Mouse (Mus musculus): ENCODE results near the gene Cavin1. TPM values are rescaled to one million over a fixed set of nuclear protein-coding genes. Genes with fewer than 3 reads are reported as not detected.
A peak's percentile ranks its signal among the peaks of the same experiment; 100 is the strongest.
"Not testable (repeated sequence)": the region's sequence is repeated elsewhere in the genome, so short reads cannot be mapped to it uniquely, and the experiment has no call there.

Gene Cavin1
- total and polyA plus RNA-seq, 3 experiments: 3.4 to 9.0 TPM; not detected in 1

DNA sequence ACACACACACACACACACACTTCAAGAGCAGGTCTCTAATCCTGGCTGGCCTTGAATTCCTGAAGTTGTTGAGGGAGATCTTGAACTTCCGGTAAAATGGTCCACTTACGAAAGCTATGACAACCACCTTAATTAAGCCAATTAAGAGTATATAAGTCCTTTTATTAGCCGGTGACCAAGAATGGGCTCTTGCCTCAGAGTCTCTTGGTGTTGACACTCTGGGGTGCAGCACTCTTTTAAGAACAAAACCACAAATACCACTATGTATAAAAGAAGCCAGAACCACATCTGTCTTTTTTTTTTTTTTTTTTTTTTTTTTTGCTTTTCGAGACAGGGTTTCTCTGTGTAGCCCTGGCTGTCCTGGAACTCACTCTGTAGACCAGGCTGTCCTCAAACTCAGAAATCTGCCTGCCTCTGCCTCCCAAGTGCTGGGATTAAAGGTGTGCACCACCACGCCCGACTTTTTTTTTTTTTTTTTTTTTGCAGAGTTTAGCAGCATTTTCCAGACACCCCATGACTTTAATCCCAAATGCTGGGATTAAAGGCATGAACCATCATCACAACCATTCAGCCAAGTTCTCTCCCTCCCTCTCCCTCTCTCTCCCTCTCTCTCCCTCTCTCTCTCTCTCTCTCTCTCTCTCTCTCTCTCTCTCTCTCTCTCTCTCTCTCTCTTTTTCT is 31.3 kb upstream of the Cavin1 start:
- not testable (repeated sequence) for H3K27ac ChIP-seq (ENCODE audit: control insufficient read depth, low read depth, low read length); H3K9ac ChIP-seq (ENCODE audit: control insufficient read depth, low read depth, low read length, poor library complexity, severe bottlenecking); H3K4me1 ChIP-seq (ENCODE audit: control insufficient read depth in 1 of 2, insufficient read depth in 2 of 2, low read length in 2 of 2); H3K9me3 ChIP-seq (replicated peaks; ENCODE audit: insufficient read depth, low read length); H3K4me3 ChIP-seq (ENCODE audit: control insufficient read depth in 1 of 2, insufficient read depth in 1 of 2, low read depth in 2 of 2, low read length in 2 of 2); H3K79me2 ChIP-seq (ENCODE audit: control insufficient read depth, insufficient read depth, low read length, poor library complexity); H3K36me3 ChIP-seq (ENCODE audit: control insufficient read depth in 1 of 2, insufficient read depth in 2 of 2, low read length in 2 of 2); H3K27me3 ChIP-seq (ENCODE audit: control insufficient read depth in 1 of 2, insufficient read depth in 2 of 2, low read length in 2 of 2)
- peak; percentile 84 for TF ChIP-seq ZNF384 (IDR thresholded peaks at IDR 0.05; ENCODE audit: low read depth, low read length)
- DNase-seq (ENCODE audit: low read depth, low spot score): peak; percentile 42

- H3K27ac ChIP-seq (ENCODE audit: control insufficient read depth, low read depth, low read length): no peak overlapping the region
- H3K4me1 ChIP-seq (ENCODE audit: control insufficient read depth in 1 of 2, insufficient read depth in 2 of 2, low read length in 2 of 2): peaks cover 2 to 9% of the 10 kb centered on the region in 2 experiments; a peak in 3 of 4 replicates
- H3K9ac ChIP-seq (ENCODE audit: control insufficient read depth, low read depth, low read length, poor library complexity, severe bottlenecking): no peak overlapping the region
- H3K36me3 ChIP-seq (ENCODE audit: control insufficient read depth in 1 of 2, insufficient read depth in 2 of 2, low read length in 2 of 2): peaks cover 0 to 3% of the 10 kb centered on the region in 2 experiments; a peak in 1 of 4 replicates
- no peak for TF ChIP-seq POLR2AphosphoS2 (IDR thresholded peaks at IDR 0.05; ENCODE audit: low read length)
- no peak for TF ChIP-seq JUND (IDR thresholded peaks at IDR 0.05; ENCODE audit: low read depth, low read length)
- TF ChIP-seq SMC3 (IDR thresholded peaks at IDR 0.05; ENCODE audit: low read depth, low read length): no peak
- TF ChIP-seq USF1 (IDR thresholded peaks at IDR 0.05; ENCODE audit: low read depth, low read length): no peak
- no peaks in the 10 kb centered on the region for H3K9me3 ChIP-seq (replicated peaks; ENCODE audit: insufficient read depth, low read length)
- H3K79me2 ChIP-seq (ENCODE audit: control insufficient read depth, insufficient read depth, low read length, poor library complexity): no peaks in the 10 kb centered on the region
- H3K27me3 ChIP-seq (ENCODE audit: control insufficient read depth in 1 of 2, insufficient read depth in 2 of 2, low read length in 2 of 2): peaks cover 3 to 5% of the 10 kb centered on the region in 2 experiments
- H3K4me3 ChIP-seq (ENCODE audit: control insufficient read depth in 1 of 2, insufficient read depth in 1 of 2, low read depth in 2 of 2, low read length in 2 of 2): no peak overlapping the region
- no peak for DNase-seq (ENCODE audit: low read depth, low spot score)
Measured at GRCm38 (mm10) chr11:100999254-100999653, 28.6 kb upstream of the Cavin1 start.

- Histone ChIP-seq H3K27ac (ENCODE audit: control insufficient read depth, low read depth, low read length) (no peak overlapping the region), H3K79me2 (ENCODE audit: control insufficient read depth, insufficient read depth, low read length, poor library complexity) (no peaks in the 10 kb centered on the region), H3K9ac (ENCODE audit: control insufficient read depth, low read depth, low read length, poor library complexity, severe bottlenecking) (no peak overlapping the region), H3K4me3 (ENCODE audit: control insufficient read depth in 1 of 2, insufficient read depth in 1 of 2, low read depth in 2 of 2, low read length in 2 of 2) (no peak overlapping the region), H3K4me1 (ENCODE audit: control insufficient read depth in 1 of 2, insufficient read depth in 2 of 2, low read length in 2 of 2) (peaks cover 5 to 13% of the 10 kb centered on the region in 2 experiments; a peak in 3 of 4 replicates), H3K36me3 (ENCODE audit: control insufficient read depth in 1 of 2, insufficient read depth in 2 of 2, low read length in 2 of 2) (peaks cover 0 to 7% of the 10 kb centered on the region in 2 experiments; a peak in 2 of 4 replicates), H3K9me3 (replicated peaks; ENCODE audit: insufficient read depth, low read length) (no peaks in the 10 kb centered on the region), H3K27me3 (ENCODE audit: control insufficient read depth in 1 of 2, insufficient read depth in 2 of 2, low read length in 2 of 2) (peaks cover 3 to 5% of the 10 kb centered on the region in 2 experiments)
- DNase-seq (ENCODE audit: low read depth, low spot score): no peak
- TF ChIP-seq ZMIZ1 (IDR thresholded peaks at IDR 0.05; ENCODE audit: low read depth, low read length) (no peak), MAFK (IDR thresholded peaks at IDR 0.05; ENCODE audit: borderline replicate concordance, low read depth, low read length) (peak; percentile 47; the same call in 1 of the 2 replicates), POLR2AphosphoS5 (IDR thresholded peaks at IDR 0.05; ENCODE audit: borderline replicate concordance, low read depth, low read length) (no peak)
Measured at GRCm38 (mm10) chr11:100998836-100999235, 28.1 kb upstream of the Cavin1 start.
